Mouse (Mus musculus): ENCODE measurements around the gene Lsamp. TPM values are rescaled to one million over a fixed set of nuclear protein-coding genes. Genes with fewer than 3 reads are reported as not detected.

The Lsamp gene
- polyA plus RNA-seq, 1 experiment from 2014 or later: 1.3 TPM

GRCm38 (mm10) chr16:41777586-41777985 lies 1793.4 kb downstream of the Lsamp start:
- no peak overlapping the region for H3K4me2 ChIP-seq
- 41% methylated on average over 1 of the region's 1 CpGs for WGBS
- ATAC-seq (replicated peaks; ENCODE audit: low FRiP score): no peak

GRCm38 (mm10) chr16:41785600-41785999 lies 1801.4 kb downstream of the Lsamp start:
- no peaks in the 10 kb centered on the region for H3K27me3 ChIP-seq (replicated peaks; ENCODE audit: control insufficient read depth, insufficient read depth, low read length)

More at GRCm38 (mm10) chr16:41777586-41777985, 1793.4 kb downstream of the Lsamp start:
- no peaks in the 10 kb centered on the region for H3K9me3 ChIP-seq (ENCODE audit: control insufficient read depth, low read length)
- DNase-seq (ENCODE audit: low spot score): no peak
- no peak overlapping the region for H3K9ac ChIP-seq (ENCODE audit: low read depth, low read length)
- H3K4me1 ChIP-seq (replicated peaks; ENCODE audit: control insufficient read depth, insufficient read depth, low read length): no peaks in the 10 kb centered on the region
- H3K27ac ChIP-seq (ENCODE audit: low read depth, low read length): no peak overlapping the region
- H3K27me3 ChIP-seq (replicated peaks; ENCODE audit: control insufficient read depth, insufficient read depth, low read length): no peaks in the 10 kb centered on the region
- no peaks in the 10 kb centered on the region for H3K36me3 ChIP-seq (ENCODE audit: control insufficient read depth, insufficient read depth, low read length)
- H3K4me3 ChIP-seq (ENCODE audit: low read depth, low read length): no peak overlapping the region

GRCm38 (mm10) chr16:41786704-41787103 lies 1802.5 kb downstream of the Lsamp start:
- no peak overlapping the region for H3K9ac ChIP-seq (ENCODE audit: low read depth, low read length)
- ATAC-seq (replicated peaks; ENCODE audit: low FRiP score) (no peak), DNase-seq (ENCODE audit: low spot score) (no peak)
- H3K36me3 ChIP-seq (ENCODE audit: control insufficient read depth, insufficient read depth, low read length): no peaks in the 10 kb centered on the region
- H3K27ac ChIP-seq (ENCODE audit: low read depth, low read length): no peak overlapping the region
- 84% methylated on average over 3 of the region's 3 CpGs for WGBS
- H3K4me1 ChIP-seq (replicated peaks; ENCODE audit: control insufficient read depth, insufficient read depth, low read length): no peaks in the 10 kb centered on the region
- H3K4me3 ChIP-seq (ENCODE audit: low read depth, low read length): no peak overlapping the region
- H3K27me3 ChIP-seq (replicated peaks; ENCODE audit: control insufficient read depth, insufficient read depth, low read length): no peaks in the 10 kb centered on the region
- H3K9me3 ChIP-seq (ENCODE audit: control insufficient read depth, low read length): no peaks in the 10 kb centered on the region
- no peak overlapping the region for H3K4me2 ChIP-seq

More at GRCm38 (mm10) chr16:41785600-41785999, 1801.4 kb downstream of the Lsamp start:
- no peak overlapping the region for H3K27ac ChIP-seq (ENCODE audit: low read depth, low read length)
- DNase-seq (ENCODE audit: low spot score) (no peak), ATAC-seq (replicated peaks; ENCODE audit: low FRiP score) (no peak)
- H3K9me3 ChIP-seq (ENCODE audit: control insufficient read depth, low read length): no peaks in the 10 kb centered on the region
- H3K4me3 ChIP-seq (ENCODE audit: low read depth, low read length): no peak overlapping the region
- H3K4me2 ChIP-seq: no peak overlapping the region
- no peaks in the 10 kb centered on the region for H3K4me1 ChIP-seq (replicated peaks; ENCODE audit: control insufficient read depth, insufficient read depth, low read length)
- no peak overlapping the region for H3K9ac ChIP-seq (ENCODE audit: low read depth, low read length)
- 80% methylated on average over 2 of the region's 2 CpGs for WGBS
- no peaks in the 10 kb centered on the region for H3K36me3 ChIP-seq (ENCODE audit: control insufficient read depth, insufficient read depth, low read length)

GRCm38 (mm10) chr16:41787146-41787545 lies 1803.0 kb downstream of the Lsamp start:
- no peak overlapping the region for H3K4me3 ChIP-seq (ENCODE audit: low read depth, low read length)
- no peak overlapping the region for H3K27ac ChIP-seq (ENCODE audit: low read depth, low read length)
- H3K4me2 ChIP-seq: no peak overlapping the region
- H3K36me3 ChIP-seq (ENCODE audit: control insufficient read depth, insufficient read depth, low read length): no peaks in the 10 kb centered on the region
- ATAC-seq (replicated peaks; ENCODE audit: low FRiP score): no peak
- 65% methylated on average over 1 of the region's 1 CpGs for WGBS
- H3K9me3 ChIP-seq (ENCODE audit: control insufficient read depth, low read length): no peaks in the 10 kb centered on the region
- no peak overlapping the region for H3K9ac ChIP-seq (ENCODE audit: low read depth, low read length)
- H3K4me1 ChIP-seq (replicated peaks; ENCODE audit: control insufficient read depth, insufficient read depth, low read length): no peaks in the 10 kb centered on the region
- DNase-seq (ENCODE audit: low spot score): no peak
- no peaks in the 10 kb centered on the region for H3K27me3 ChIP-seq (replicated peaks; ENCODE audit: control insufficient read depth, insufficient read depth, low read length)

GRCm38 (mm10) chr16:41790016-41790415 lies 1805.9 kb downstream of the Lsamp start:
- no peak overlapping the region for H3K27ac ChIP-seq (ENCODE audit: low read depth, low read length)
- no peak for DNase-seq (ENCODE audit: low spot score)
- H3K9me3 ChIP-seq (ENCODE audit: control insufficient read depth, low read length): no peaks in the 10 kb centered on the region
- no peak overlapping the region for H3K9ac ChIP-seq (ENCODE audit: low read depth, low read length)
- WGBS: 81% methylated on average over 2 of the region's 2 CpGs
- no peaks in the 10 kb centered on the region for H3K27me3 ChIP-seq (replicated peaks; ENCODE audit: control insufficient read depth, insufficient read depth, low read length)
- H3K4me3 ChIP-seq (ENCODE audit: low read depth, low read length): no peak overlapping the region
- ATAC-seq (replicated peaks; ENCODE audit: low FRiP score): no peak
- no peaks in the 10 kb centered on the region for H3K36me3 ChIP-seq (ENCODE audit: control insufficient read depth, insufficient read depth, low read length)
- H3K4me1 ChIP-seq (replicated peaks; ENCODE audit: control insufficient read depth, insufficient read depth, low read length): no peaks in the 10 kb centered on the region
- no peak overlapping the region for H3K4me2 ChIP-seq

GRCm38 (mm10) chr16:41820369-41820768 lies 1836.2 kb downstream of the Lsamp start:
- DNase-seq (ENCODE audit: low spot score) (no peak), ATAC-seq (replicated peaks; ENCODE audit: low FRiP score) (no peak)

GRCm38 (mm10) chr16:41826899-41827604 lies 1842.9 kb downstream of the Lsamp start:
- H3K27ac ChIP-seq (ENCODE audit: low read depth, low read length): no peak overlapping the region
- H3K27me3 ChIP-seq (replicated peaks; ENCODE audit: control insufficient read depth, insufficient read depth, low read length): no peaks in the 10 kb centered on the region
- H3K9ac ChIP-seq (ENCODE audit: low read depth, low read length): no peak overlapping the region
- no peaks in the 10 kb centered on the region for H3K36me3 ChIP-seq (ENCODE audit: control insufficient read depth, insufficient read depth, low read length)
- no peak for DNase-seq (ENCODE audit: low spot score)
- no peaks in the 10 kb centered on the region for H3K4me1 ChIP-seq (replicated peaks; ENCODE audit: control insufficient read depth, insufficient read depth, low read length)
- WGBS: 62% methylated on average over 5 of the region's 5 CpGs
- H3K9me3 ChIP-seq (ENCODE audit: control insufficient read depth, low read length): no peaks in the 10 kb centered on the region
- no peak for ATAC-seq (replicated peaks; ENCODE audit: low FRiP score)
- H3K4me3 ChIP-seq (ENCODE audit: low read depth, low read length): no peak overlapping the region
- H3K4me2 ChIP-seq: no peak overlapping the region

More at GRCm38 (mm10) chr16:41820369-41820768, 1836.2 kb downstream of the Lsamp start:
- H3K9ac ChIP-seq (ENCODE audit: low read depth, low read length): no peak overlapping the region
- H3K27ac ChIP-seq (ENCODE audit: low read depth, low read length): no peak overlapping the region
- no peaks in the 10 kb centered on the region for H3K9me3 ChIP-seq (ENCODE audit: control insufficient read depth, low read length)
- H3K4me3 ChIP-seq (ENCODE audit: low read depth, low read length): no peak overlapping the region
- H3K4me2 ChIP-seq: no peak overlapping the region
- WGBS: 89% methylated on average over 6 of the region's 6 CpGs
- H3K27me3 ChIP-seq (replicated peaks; ENCODE audit: control insufficient read depth, insufficient read depth, low read length): no peaks in the 10 kb centered on the region
- H3K4me1 ChIP-seq (replicated peaks; ENCODE audit: control insufficient read depth, insufficient read depth, low read length): no peaks in the 10 kb centered on the region
- H3K36me3 ChIP-seq (ENCODE audit: control insufficient read depth, insufficient read depth, low read length): no peaks in the 10 kb centered on the region

- WGBS: 89% methylated on average over 3 of the region's 3 CpGs
- no peak for ATAC-seq (replicated peaks; ENCODE audit: low FRiP score)
- Histone ChIP-seq H3K27ac (ENCODE audit: low read depth, low read length) (no peak overlapping the region), H3K36me3 (ENCODE audit: control insufficient read depth, insufficient read depth, low read length) (no peaks in the 10 kb centered on the region), H3K4me3 (ENCODE audit: low read depth, low read length) (no peak overlapping the region), H3K9me3 (ENCODE audit: control insufficient read depth, low read length) (no peaks in the 10 kb centered on the region), H3K9ac (ENCODE audit: low read depth, low read length) (no peak overlapping the region), H3K27me3 (replicated peaks; ENCODE audit: control insufficient read depth, insufficient read depth, low read length) (no peaks in the 10 kb centered on the region), H3K4me2 (no peak overlapping the region), H3K4me1 (replicated peaks; ENCODE audit: control insufficient read depth, insufficient read depth, low read length) (no peaks in the 10 kb centered on the region)
- no peak for DNase-seq (ENCODE audit: low spot score)
Observed at GRCm38 (mm10) chr16:41827605-41827948, 1843.4 kb downstream of the Lsamp start.

GRCm38 (mm10) chr16:41834637-41835036 lies 1850.5 kb downstream of the Lsamp start:
- no peak overlapping the region for H3K27ac ChIP-seq (ENCODE audit: low read depth, low read length)
- no peak overlapping the region for H3K9ac ChIP-seq (ENCODE audit: low read depth, low read length)
- 75% methylated on average over 3 of the region's 3 CpGs for WGBS
- ATAC-seq (replicated peaks; ENCODE audit: low FRiP score) (no peak), DNase-seq (ENCODE audit: low spot score) (no peak)
- no peaks in the 10 kb centered on the region for H3K4me1 ChIP-seq (replicated peaks; ENCODE audit: control insufficient read depth, insufficient read depth, low read length)
- no peak overlapping the region for H3K4me3 ChIP-seq (ENCODE audit: low read depth, low read length)
- no peaks in the 10 kb centered on the region for H3K9me3 ChIP-seq (ENCODE audit: control insufficient read depth, low read length)
- no peaks in the 10 kb centered on the region for H3K27me3 ChIP-seq (replicated peaks; ENCODE audit: control insufficient read depth, insufficient read depth, low read length)
- no peaks in the 10 kb centered on the region for H3K36me3 ChIP-seq (ENCODE audit: control insufficient read depth, insufficient read depth, low read length)
- H3K4me2 ChIP-seq: no peak overlapping the region
